Mouse (Mus musculus) induced T-regulatory cell, adult 2 months (primary cell): ENCODE results near the gene Ptpn11.
A peak's percentile ranks its signal among the peaks of the same experiment; 100 is the strongest.
"Not testable (repeated sequence)": the region's sequence is repeated elsewhere in the genome, so short reads cannot be mapped to it uniquely, and the experiment has no call there.

Experiments used
- DNase-seq: peaks from one replicate; pipeline ENCODE4 v3.0.0-alpha.2; 2012; ENCODE audit warnings: low read depth

Ptpn11 gene

GRCm38 (mm10) chr5:121190836-121191583 is at the start of gene Ptpn11:
TSS of gene Ptpn11 (minus strand) at chr5:121191397.
- DNase-seq, result peak; percentile 92

GRCm38 (mm10) chr5:121239846-121240245 is 48.6 kb upstream of the Ptpn11 start:
- no peak for DNase-seq

GRCm38 (mm10) chr5:121238208-121238607 is 47.0 kb upstream of the Ptpn11 start:
- no peak for DNase-seq

GRCm38 (mm10) chr5:121236171-121236570 is 45.0 kb upstream of the Ptpn11 start:
- no peak for DNase-seq

- no peak for DNase-seq
Observed at GRCm38 (mm10) chr5:121233726-121234125, 42.5 kb upstream of the Ptpn11 start.

GRCm38 (mm10) chr5:121232789-121233188 is 41.6 kb upstream of the Ptpn11 start:
- DNase-seq, result no peak

- no peak for DNase-seq
Observed at GRCm38 (mm10) chr5:121230811-121231210, 39.6 kb upstream of the Ptpn11 start.

- peak; percentile 69 for DNase-seq
Observed at GRCm38 (mm10) chr5:121229182-121229581, 38.0 kb upstream of the Ptpn11 start.

GRCm38 (mm10) chr5:121227330-121227729 is 36.1 kb upstream of the Ptpn11 start:
- DNase-seq, result peak; percentile 47

- no peak for DNase-seq
Observed at GRCm38 (mm10) chr5:121226845-121227244, 35.6 kb upstream of the Ptpn11 start.

GRCm38 (mm10) chr5:121226406-121226805 is 35.2 kb upstream of the Ptpn11 start:
- no peak for DNase-seq

- no peak for DNase-seq
Observed at GRCm38 (mm10) chr5:121225854-121226253, 34.7 kb upstream of the Ptpn11 start.

- DNase-seq, result no peak
Observed at GRCm38 (mm10) chr5:121224856-121225255, 33.7 kb upstream of the Ptpn11 start.

- DNase-seq, result not testable (repeated sequence)
Observed at GRCm38 (mm10) chr5:121224020-121224419, 32.8 kb upstream of the Ptpn11 start.

- DNase-seq, result no peak
Observed at GRCm38 (mm10) chr5:121221328-121221850, 30.2 kb upstream of the Ptpn11 start.

GRCm38 (mm10) chr5:121220732-121221301 is 29.6 kb upstream of the Ptpn11 start:
- DNase-seq, result peak; percentile 58

- peak; percentile 98 for DNase-seq
Observed at GRCm38 (mm10) chr5:121219980-121220731, 29.0 kb upstream of the Ptpn11 start, which contains the start of gene Hectd4. TSS of gene Hectd4 (plus strand) at chr5:121220219.

- DNase-seq, result no peak
Observed at GRCm38 (mm10) chr5:121219190-121219589, 28.0 kb upstream of the Ptpn11 start.

GRCm38 (mm10) chr5:121217313-121217634 is 26.1 kb upstream of the Ptpn11 start:
- no peak for DNase-seq

- not testable (repeated sequence) for DNase-seq
Observed at GRCm38 (mm10) chr5:121216584-121217312, 25.6 kb upstream of the Ptpn11 start.

- DNase-seq, result no peak
Observed at GRCm38 (mm10) chr5:121216126-121216446, 24.9 kb upstream of the Ptpn11 start.
